Mouse (Mus musculus): Measurements from ENCODE around the gene Tent4a. TPM values are rescaled to one million over a fixed set of nuclear protein-coding genes. Genes with fewer than 3 reads are reported as not detected.

The Tent4a gene
- polyA plus RNA-seq, 1 experiment from 2014 or later, result 7.2 TPM

- H3K27ac ChIP-seq, result no peak overlapping the region
- H3K4me3 ChIP-seq, result no peak overlapping the region
- 54% methylated on average over 9 of the region's 9 CpGs for WGBS
- H3K4me1 ChIP-seq, result 0 out of 2 replicates have a peak, but pooled peaks cover 4% of the 10 kb centered on the region
- no peaks in the 10 kb centered on the region for H3K9me3 ChIP-seq
- peaks cover 78% of the 10 kb centered on the region for H3K36me3 ChIP-seq
- no peak overlapping the region for H3K4me2 ChIP-seq
- ATAC-seq (ENCODE audit: insufficient number of reproducible peaks, insufficient read depth, low FRiP score, low TSS enrichment, low read depth), result peak; percentile 59; the same call in 1 of the 2 replicates
- no peak overlapping the region for H3K9ac ChIP-seq
- no peaks in the 10 kb centered on the region for H3K27me3 ChIP-seq
These were observed 24.8 kb downstream of the Tent4a start for GRCm38 (mm10) chr13:69509391-69510244.

- H3K9ac ChIP-seq, result no peak overlapping the region
- 97% methylated on average over 3 of the region's 3 CpGs for WGBS
- no peak overlapping the region for H3K27ac ChIP-seq
- H3K4me1 ChIP-seq, result 0 out of 2 replicates have a peak, but pooled peaks cover 4% of the 10 kb centered on the region
- no peak overlapping the region for H3K4me2 ChIP-seq
- H3K36me3 ChIP-seq, result peaks cover 88% of the 10 kb centered on the region
- ATAC-seq (ENCODE audit: insufficient number of reproducible peaks, insufficient read depth, low FRiP score, low TSS enrichment, low read depth), result no peak
- no peak overlapping the region for H3K4me3 ChIP-seq
- no peaks in the 10 kb centered on the region for H3K9me3 ChIP-seq
- H3K27me3 ChIP-seq, result no peaks in the 10 kb centered on the region
These were observed 26.8 kb downstream of the Tent4a start for GRCm38 (mm10) chr13:69507666-69508065.

GRCm38 (mm10) chr13:69506341-69507086 is 27.9 kb downstream of the Tent4a start:
- 87% methylated on average over 12 of the region's 12 CpGs for WGBS
- ATAC-seq (ENCODE audit: insufficient number of reproducible peaks, insufficient read depth, low FRiP score, low TSS enrichment, low read depth), result no peak

GRCm38 (mm10) chr13:69502863-69503262 is 31.6 kb downstream of the Tent4a start:
- H3K36me3 ChIP-seq, result peaks cover 96% of the 10 kb centered on the region
- ATAC-seq (ENCODE audit: insufficient number of reproducible peaks, insufficient read depth, low FRiP score, low TSS enrichment, low read depth), result no peak

More at GRCm38 (mm10) chr13:69506341-69507086, 27.9 kb downstream of the Tent4a start:
- no peaks in the 10 kb centered on the region for H3K27me3 ChIP-seq
- H3K9ac ChIP-seq, result no peak overlapping the region
- H3K9me3 ChIP-seq, result no peaks in the 10 kb centered on the region
- H3K27ac ChIP-seq, result no peak overlapping the region
- no peak overlapping the region for H3K4me3 ChIP-seq
- 0 out of 2 replicates have a peak, but pooled peaks cover 4% of the 10 kb centered on the region for H3K4me1 ChIP-seq
- H3K4me2 ChIP-seq, result no peak overlapping the region
- peaks cover 88% of the 10 kb centered on the region for H3K36me3 ChIP-seq

GRCm38 (mm10) chr13:69502157-69502750 is 32.2 kb downstream of the Tent4a start:
- no peak for ATAC-seq (ENCODE audit: insufficient number of reproducible peaks, insufficient read depth, low FRiP score, low TSS enrichment, low read depth)
- peaks cover 96% of the 10 kb centered on the region for H3K36me3 ChIP-seq

More at GRCm38 (mm10) chr13:69502863-69503262, 31.6 kb downstream of the Tent4a start:
- Histone ChIP-seq H3K27me3 (no peaks in the 10 kb centered on the region), H3K4me2 (no peak overlapping the region), H3K4me3 (no peak overlapping the region), H3K9ac (no peak overlapping the region), H3K4me1 (no peaks in the 10 kb centered on the region), H3K27ac (no peak overlapping the region), H3K9me3 (no peaks in the 10 kb centered on the region)
- WGBS, result 74% methylated on average over 5 of the region's 5 CpGs

GRCm38 (mm10) chr13:69498276-69498675 is 36.1 kb downstream of the Tent4a start:
- no peak for ATAC-seq (ENCODE audit: insufficient number of reproducible peaks, insufficient read depth, low FRiP score, low TSS enrichment, low read depth)
- Histone ChIP-seq H3K9me3 (no peaks in the 10 kb centered on the region), H3K4me3 (no peak overlapping the region), H3K27ac (no peak overlapping the region), H3K4me1 (no peaks in the 10 kb centered on the region), H3K4me2 (no peak overlapping the region), H3K9ac (no peak overlapping the region), H3K36me3 (peaks cover 73% of the 10 kb centered on the region), H3K27me3 (no peaks in the 10 kb centered on the region)
- WGBS, result 77% methylated on average over 5 of the region's 5 CpGs

More at GRCm38 (mm10) chr13:69502157-69502750, 32.2 kb downstream of the Tent4a start:
- no peaks in the 10 kb centered on the region for H3K4me1 ChIP-seq
- H3K9ac ChIP-seq, result no peak overlapping the region
- H3K27me3 ChIP-seq, result no peaks in the 10 kb centered on the region
- H3K27ac ChIP-seq, result no peak overlapping the region
- no peaks in the 10 kb centered on the region for H3K9me3 ChIP-seq
- 95% methylated on average over 14 of the region's 14 CpGs for WGBS
- H3K4me2 ChIP-seq, result no peak overlapping the region
- H3K4me3 ChIP-seq, result no peak overlapping the region

- Histone ChIP-seq H3K4me3 (no peak overlapping the region), H3K9ac (no peak overlapping the region), H3K36me3 (peaks cover 20% of the 10 kb centered on the region), H3K4me1 (peaks cover 16% of the 10 kb centered on the region), H3K27me3 (peaks cover 20% of the 10 kb centered on the region), H3K9me3 (no peaks in the 10 kb centered on the region), H3K27ac (no peak overlapping the region), H3K4me2 (no peak overlapping the region)
- WGBS, result 33% methylated on average over 7 of the region's 7 CpGs
- ATAC-seq (ENCODE audit: insufficient number of reproducible peaks, insufficient read depth, low FRiP score, low TSS enrichment, low read depth), result no peak
These were observed 41.4 kb downstream of the Tent4a start for GRCm38 (mm10) chr13:69492876-69493463.

- Histone ChIP-seq H3K9ac (no peak overlapping the region), H3K4me1 (peaks cover 22% of the 10 kb centered on the region), H3K4me3 (no peak overlapping the region), H3K27ac (no peak overlapping the region), H3K36me3 (no peaks in the 10 kb centered on the region), H3K4me2 (no peak overlapping the region), H3K9me3 (no peaks in the 10 kb centered on the region), H3K27me3 (peaks cover 45% of the 10 kb centered on the region)
- whole genome bisulfite sequencing, result 70% methylated on average over 9 of the region's 9 CpGs
- no peak for ATAC-seq (ENCODE audit: insufficient number of reproducible peaks, insufficient read depth, low FRiP score, low TSS enrichment, low read depth)
These were observed 44.6 kb downstream of the Tent4a start for GRCm38 (mm10) chr13:69489777-69490176.

- peaks cover 54% of the 10 kb centered on the region for H3K27me3 ChIP-seq
- peaks cover 22% of the 10 kb centered on the region for H3K4me1 ChIP-seq
- H3K36me3 ChIP-seq, result no peaks in the 10 kb centered on the region
- no peak overlapping the region for H3K4me3 ChIP-seq
- 34% methylated on average over 13 of the region's 13 CpGs for whole genome bisulfite sequencing
- peak overlapping the region; percentile 56; the same call in 1 of the 2 replicates for H3K4me2 ChIP-seq
- ATAC-seq (ENCODE audit: insufficient number of reproducible peaks, insufficient read depth, low FRiP score, low TSS enrichment, low read depth), result no peak
- H3K9me3 ChIP-seq, result no peaks in the 10 kb centered on the region
- no peak overlapping the region for H3K9ac ChIP-seq
- no peak overlapping the region for H3K27ac ChIP-seq
These were observed 45.7 kb downstream of the Tent4a start for GRCm38 (mm10) chr13:69488565-69489255.

GRCm38 (mm10) chr13:69487611-69488275 is 46.7 kb downstream of the Tent4a start:
- H3K4me3 ChIP-seq, result peak overlapping the region; percentile 28
- WGBS, result 2% methylated on average over 26 of the region's 26 CpGs
- H3K36me3 ChIP-seq, result no peaks in the 10 kb centered on the region
- ATAC-seq (ENCODE audit: insufficient number of reproducible peaks, insufficient read depth, low FRiP score, low TSS enrichment, low read depth), result no peak
- peaks cover 64% of the 10 kb centered on the region for H3K27me3 ChIP-seq
- peak overlapping the region; percentile 54; the same call in 1 of the 2 replicates for H3K9ac ChIP-seq
- H3K27ac ChIP-seq, result no peak overlapping the region
- no peaks in the 10 kb centered on the region for H3K9me3 ChIP-seq
- H3K4me1 ChIP-seq, result peaks cover 25% of the 10 kb centered on the region
- H3K4me2 ChIP-seq, result peak overlapping the region; percentile 56

Measured in embryonic facial prominence, embryonic 13.5 days (tissue).